Comparison of ENCODE assay signal across 23 mouse cellular contexts in genomic region chr2:60622161-60622560, GRCm38 (mm10).
"Had no signal": no experiment of that assay in that cellular context is flagged by ENCODE, and none has a peak within 500 bp of the region (broad histone marks: within the 10 kb centered on the region; RNA-seq: fewer than 3 reads in every experiment).

No protein-coding gene starts in this region.

- H3K27me3 ChIP-seq: kidney, embryonic 15.5 days; limb, embryonic 12.5 days; limb, embryonic 15.5 days; liver, embryonic 12.5 days; liver, embryonic 15.5 days; lung, embryonic 15.5 days; midbrain, embryonic 12.5 days had no signal

- H3K4me3 ChIP-seq: kidney, embryonic 15.5 days; limb, embryonic 12.5 days; limb, embryonic 15.5 days; liver, embryonic 12.5 days; liver, embryonic 15.5 days; lung, embryonic 15.5 days; midbrain, embryonic 12.5 days; myocyte had no signal

- H3K4me1 ChIP-seq: kidney, embryonic 15.5 days; limb, embryonic 12.5 days; limb, embryonic 15.5 days; liver, embryonic 15.5 days; midbrain, embryonic 12.5 days had no signal

- DNase-seq: kidney, adult 11 months; kidney, adult 8-10 months; kidney, postnatal 10 days; kidney, postnatal 36 days; layer of hippocampus, postnatal 36 days; left cerebral cortex, postnatal 4 days; lung, adult 18-20 months; lung, postnatal 10 days; right cerebral cortex, adult 18-20 months; right cerebral cortex, postnatal 14 days; right cerebral cortex, postnatal 4 days; thymus, adult 2 months; thymus, postnatal 14 days; thymus, postnatal 4 days had no signal

- H3K36me3 ChIP-seq: kidney, embryonic 15.5 days; limb, embryonic 12.5 days; limb, embryonic 15.5 days; liver, embryonic 12.5 days; liver, embryonic 15.5 days; lung, embryonic 15.5 days; midbrain, embryonic 12.5 days had no signal

- ATAC-seq: liver, embryonic 12.5 days; midbrain, embryonic 16.5 days had no signal

- H3K9me3 ChIP-seq: kidney, embryonic 15.5 days; limb, embryonic 12.5 days; limb, embryonic 15.5 days; liver, embryonic 12.5 days; liver, embryonic 15.5 days; lung, embryonic 15.5 days; midbrain, embryonic 12.5 days had no signal
